Mouse (Mus musculus) urinary bladder, adult 2 months (tissue): ENCODE data around the gene Ankrd13a. TPM values are rescaled to one million over a fixed set of nuclear protein-coding genes. Genes with fewer than 3 reads are reported as not detected.
A peak's percentile ranks its signal among the peaks of the same experiment; 100 is the strongest.

Experiments
- DNase-seq: peaks from one replicate; pipeline ENCODE4 v3.0.0; 2022; ENCODE audit warnings: low spot score
- polyA plus RNA-seq: library from polyadenylated mRNA; depleted of rRNA; stranded (reverse); fragments of >200 nt; gene quantifications from 2 replicates; pipeline ENCODE4 v1.2.3, GENCODE M21; 2012

Gene Ankrd13a
- polyA plus RNA-seq, 1 experiment = 55.6 TPM

GRCm38 (mm10) chr5:114766686-114767085 lies 7.8 kb upstream of the Ankrd13a start:
- no peak for DNase-seq

DNA sequence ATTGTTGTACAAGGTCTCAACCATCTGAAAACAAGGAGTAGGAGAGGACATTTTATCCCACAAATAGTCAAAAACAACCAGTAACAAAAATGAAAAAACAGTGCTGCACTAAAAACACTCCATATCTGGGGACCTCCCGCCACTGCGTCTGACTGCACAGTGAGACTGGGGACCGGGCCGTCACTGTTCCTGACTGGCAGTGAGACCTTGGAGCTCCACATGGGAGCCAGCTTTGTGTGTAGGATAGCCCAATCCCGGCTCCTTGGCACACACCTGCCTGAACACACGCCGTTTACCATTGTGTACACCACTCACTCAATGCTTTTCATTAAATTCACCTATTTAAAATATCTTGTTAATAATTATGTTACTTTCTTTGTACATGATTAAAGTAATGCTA lies 7.3 kb upstream of the Ankrd13a start:
- no peak for DNase-seq

DNA sequence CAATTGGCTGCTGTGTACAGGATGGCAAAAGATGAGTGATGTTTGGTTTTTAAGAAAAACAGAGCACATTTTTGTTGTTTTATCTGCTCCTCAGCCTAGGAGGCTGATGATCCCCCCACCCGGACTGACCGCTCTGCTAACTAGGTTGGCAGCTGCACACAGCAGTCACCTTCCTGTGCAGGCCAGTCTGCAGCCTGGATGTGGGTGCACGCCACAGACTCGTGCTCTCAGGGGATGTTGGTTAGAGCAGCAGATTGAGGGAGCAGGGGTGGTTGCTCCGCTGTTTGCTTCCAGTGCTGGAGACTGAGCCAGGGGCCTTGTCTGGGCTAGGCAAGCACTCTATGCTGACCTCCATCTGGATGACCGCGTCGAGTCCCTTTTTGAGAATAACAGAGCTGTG lies 4.7 kb upstream of the Ankrd13a start:
- DNase-seq = no peak

- DNase-seq = no peak
Observed at GRCm38 (mm10) chr5:114771796-114772195, 2.7 kb upstream of the Ankrd13a start.

- DNase-seq = peak; percentile 57
Observed at GRCm38 (mm10) chr5:114772456-114773203, 1.8 kb upstream of the Ankrd13a start.

GRCm38 (mm10) chr5:114773211-114773710 lies 1.2 kb upstream of the Ankrd13a start:
- peak; percentile 94 for DNase-seq

DNA sequence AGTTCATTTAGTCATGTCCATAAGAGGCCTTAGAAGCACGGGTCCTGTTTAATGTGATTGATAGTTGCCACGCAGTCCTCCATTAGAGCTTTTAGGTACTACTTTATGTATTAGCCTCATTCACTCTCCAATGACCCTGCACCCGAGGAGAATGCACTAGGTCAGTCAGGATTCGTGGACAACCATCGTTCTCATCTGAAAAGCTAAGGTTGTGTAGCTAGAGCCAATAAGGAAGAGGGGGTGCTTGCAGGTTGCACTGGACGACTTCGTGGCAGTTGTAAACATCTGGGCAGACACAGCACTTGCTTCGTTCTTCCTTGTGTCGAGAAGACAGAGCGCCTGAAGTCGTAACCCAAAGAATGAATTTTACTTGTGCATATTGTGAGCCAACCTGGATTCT lies 697 bp upstream of the Ankrd13a start:
- no peak for DNase-seq

DNA sequence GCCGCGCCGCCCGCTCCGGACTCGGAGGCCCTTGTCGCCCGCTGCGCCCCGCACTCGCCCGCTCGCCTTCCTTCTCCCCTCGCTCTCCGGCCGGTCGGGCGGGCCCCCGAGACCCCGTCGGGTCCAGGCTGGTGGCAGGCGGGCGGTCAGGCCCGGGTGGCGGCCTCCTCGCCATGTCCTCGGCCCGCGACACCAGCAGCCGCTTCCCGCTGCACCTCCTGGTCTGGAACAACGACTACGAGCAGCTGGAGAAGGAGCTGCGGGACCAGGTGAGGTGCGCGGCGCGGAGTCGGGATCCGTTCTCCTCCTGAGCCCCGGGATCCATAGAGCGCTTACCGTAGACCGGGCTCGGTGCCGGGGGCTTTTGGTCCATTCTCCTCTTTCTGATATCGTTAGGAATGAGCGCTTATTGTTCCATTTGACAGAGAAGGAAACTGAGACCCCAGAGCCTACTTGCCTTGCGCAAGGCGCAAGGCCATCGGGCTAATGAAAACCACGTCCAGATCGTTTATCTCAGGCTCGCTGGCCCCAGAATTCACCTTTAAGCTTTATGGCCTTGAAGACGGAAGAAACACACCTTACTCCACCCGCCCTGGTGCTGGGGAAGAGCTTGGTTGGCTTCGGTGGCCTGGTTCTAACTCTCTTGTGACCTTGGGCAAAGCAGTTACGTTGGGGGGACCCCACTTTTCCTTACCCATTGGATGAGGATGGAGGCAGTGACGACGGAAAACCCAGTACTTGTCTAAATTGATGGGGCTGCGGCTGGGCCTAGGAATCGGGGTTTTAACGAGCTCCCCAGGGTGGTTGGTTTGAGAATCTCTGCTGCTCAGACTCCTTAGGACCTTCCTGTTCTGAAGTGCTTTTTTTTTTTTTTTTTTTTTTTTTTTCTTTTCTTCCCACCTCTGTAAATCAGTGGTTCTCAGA lies 841 bp downstream of the Ankrd13a start, which contains the start of gene Git2:
Git2 (minus strand) TSS at position 462 of the 924 bp plus-strand sequence.
- DNase-seq = no peak

DNA sequence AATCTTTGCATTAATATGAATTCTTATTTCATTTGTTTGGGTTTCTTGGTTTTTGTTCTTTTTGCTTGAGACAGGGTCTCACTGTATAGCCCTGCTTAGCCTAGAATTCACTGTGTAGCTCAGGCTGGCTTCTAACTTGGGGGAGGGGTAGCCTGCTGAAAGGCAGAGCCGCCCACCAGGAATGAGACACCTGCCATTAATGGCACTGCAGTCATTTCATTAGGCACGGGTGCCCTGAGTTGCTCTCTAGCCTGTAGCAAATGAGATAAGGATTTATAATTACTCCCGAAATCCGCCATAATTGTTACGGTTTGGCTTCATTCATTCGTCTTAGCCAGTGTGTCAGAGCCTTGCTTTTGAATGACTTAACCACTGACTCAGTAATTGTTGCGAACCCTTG lies 1.7 kb downstream of the Ankrd13a start:
- no peak for DNase-seq

GRCm38 (mm10) chr5:114779956-114780489 lies 5.5 kb downstream of the Ankrd13a start:
- DNase-seq = no peak

DNA sequence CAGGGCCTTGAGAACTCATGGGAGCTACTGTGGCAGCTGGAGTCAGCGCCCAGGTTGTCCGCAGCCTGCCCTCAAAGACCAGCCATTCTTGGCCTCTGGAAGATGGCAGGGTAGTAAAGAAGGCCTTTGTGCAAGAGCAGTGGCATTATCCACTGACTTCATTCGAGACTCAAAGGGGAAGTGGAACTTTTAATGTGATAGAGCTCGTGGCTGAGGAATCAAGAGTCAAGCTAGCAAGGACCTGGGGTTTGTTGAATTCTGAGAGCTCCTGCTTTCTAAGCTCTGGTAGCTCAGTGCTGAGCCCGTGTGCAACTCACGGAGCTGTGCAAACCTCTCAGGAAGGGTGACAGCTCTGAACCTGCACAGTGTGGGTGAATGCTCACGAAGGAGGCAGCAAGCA lies 6.4 kb downstream of the Ankrd13a start:
- no peak for DNase-seq

GRCm38 (mm10) chr5:114782991-114783390 lies 8.5 kb downstream of the Ankrd13a start:
- DNase-seq = no peak

GRCm38 (mm10) chr5:114783405-114784163 lies 9.1 kb downstream of the Ankrd13a start:
- no peak for DNase-seq

- DNase-seq = no peak
Observed at GRCm38 (mm10) chr5:114784622-114785165, 10.2 kb downstream of the Ankrd13a start.

- DNase-seq = no peak
Observed at GRCm38 (mm10) chr5:114785196-114785595, 10.7 kb downstream of the Ankrd13a start.

GRCm38 (mm10) chr5:114793317-114793716 lies 18.8 kb downstream of the Ankrd13a start:
- DNase-seq = no peak

DNA sequence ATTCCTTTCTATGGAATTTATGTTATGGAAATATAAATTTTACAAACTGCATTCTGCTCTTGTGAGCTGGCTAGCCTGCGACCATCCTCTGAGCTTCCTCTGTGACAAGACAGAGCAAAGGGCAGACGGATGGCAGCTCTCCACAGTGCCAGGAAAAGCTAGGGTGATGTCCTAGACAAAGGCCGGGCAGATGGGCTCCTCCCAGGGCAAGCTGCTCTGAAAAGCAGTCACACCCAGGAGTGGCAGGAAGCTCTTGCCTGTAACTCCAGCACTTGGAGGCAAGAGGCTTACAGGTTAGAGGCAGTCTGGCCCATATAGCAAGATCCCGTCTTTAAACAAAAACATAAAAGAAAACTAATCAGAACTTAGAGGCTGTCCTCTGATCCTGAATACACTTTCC lies 20.1 kb downstream of the Ankrd13a start:
- DNase-seq = no peak

- no peak for DNase-seq
Observed at GRCm38 (mm10) chr5:114795231-114795630, 20.8 kb downstream of the Ankrd13a start.

GRCm38 (mm10) chr5:114795653-114796052 lies 21.2 kb downstream of the Ankrd13a start:
- DNase-seq = no peak

DNA sequence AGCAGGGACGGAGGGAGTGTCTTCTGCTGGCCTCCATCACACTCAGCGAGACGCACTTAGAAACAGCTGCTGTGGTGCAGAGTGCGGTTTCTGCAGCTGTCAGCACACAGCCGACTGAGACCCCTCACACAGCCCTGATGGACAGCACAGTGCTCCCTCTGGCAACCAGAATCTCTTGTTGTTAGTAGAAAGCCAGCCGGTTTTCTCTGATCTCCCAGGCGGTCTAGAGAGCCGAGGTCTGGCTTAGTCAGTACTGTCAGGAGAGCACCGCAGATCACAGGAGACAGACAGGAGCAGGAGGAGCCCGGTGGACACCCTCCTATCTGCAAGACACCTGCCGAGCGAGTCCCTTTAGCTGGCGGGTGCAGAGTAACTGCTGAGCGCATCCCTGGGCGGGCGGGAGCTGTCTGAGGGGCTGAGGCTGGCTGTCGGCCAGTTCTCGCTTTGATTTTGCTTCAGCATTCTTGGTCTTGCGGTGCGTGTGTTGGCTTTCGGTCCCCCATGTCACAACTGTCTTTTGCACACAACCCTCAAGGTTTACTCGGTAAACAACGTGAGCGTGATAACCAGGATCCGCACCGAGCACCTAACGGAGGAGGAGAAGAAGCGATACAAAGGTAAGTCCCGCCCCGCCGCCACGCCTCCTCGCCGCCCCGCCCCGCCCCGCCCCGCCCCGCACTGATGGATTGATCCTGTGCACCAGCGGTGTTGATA lies 22.0 kb downstream of the Ankrd13a start:
- DNase-seq = no peak

- no peak for DNase-seq
Observed at GRCm38 (mm10) chr5:114797253-114797652, 22.8 kb downstream of the Ankrd13a start.
